Mouse (Mus musculus) forebrain, embryonic 14.5 days (tissue): ENCODE results near the gene Rgl1. TPM values are rescaled to one million over a fixed set of nuclear protein-coding genes. Genes with fewer than 3 reads are reported as not detected.

Source experiments
- ATAC-seq: fragments of 200-750 bp; cut with Nextera tagmentation; 2 replicates; pipeline ENCODE4 v1.8.0; 2017; ENCODE audit warnings: mild to moderate bottlenecking, moderate library complexity
- DNase-seq: peaks from one replicate; pipeline ENCODE4 v3.0.0-alpha.2; 2015; ENCODE audit warnings: low spot score
- H3K27ac ChIP-seq: fragments of 300-500 bp; sonication (generic); 2 replicates; pipeline ENCODE4 v1.5.1; 2014; ENCODE audit warnings: low read depth, mild to moderate bottlenecking, control low read depth, low read length, moderate library complexity
- H3K27me3 ChIP-seq: fragments of 300-500 bp; sonication (generic); replicated peaks from 2 replicates; pipeline ENCODE4 v1.6.1; 2014; ENCODE audit warnings: low read length, control low read depth, mixed read lengths; ENCODE audit not compliant: control insufficient read depth, insufficient read depth
- H3K36me3 ChIP-seq: fragments of 300-500 bp; sonication (generic); 2 replicates; pipeline ENCODE4 v1.6.1; 2014; ENCODE audit warnings: low read length, control low read depth; ENCODE audit not compliant: control insufficient read depth, insufficient read depth
- H3K4me1 ChIP-seq: fragments of 300-500 bp; sonication (generic); 2 replicates; pipeline ENCODE4 v1.6.1; 2014; ENCODE audit warnings: antibody characterized with exemption, low read length, control low read depth; ENCODE audit not compliant: control insufficient read depth, insufficient read depth
- H3K4me2 ChIP-seq: fragments of 300-500 bp; sonication (generic); 2 replicates; pipeline ENCODE4 v1.6.1; 2014; ENCODE audit warnings: mild to moderate bottlenecking, control low read depth, low read length
- H3K4me3 ChIP-seq: fragments of 300-500 bp; sonication (generic); 2 replicates; pipeline ENCODE4 v1.5.1; 2014; ENCODE audit warnings: low read depth, low read length, control low read depth
- H3K9ac ChIP-seq: fragments of 300-500 bp; sonication (generic); 2 replicates; pipeline ENCODE4 v1.6.1; 2014; ENCODE audit warnings: mild to moderate bottlenecking, low read length, control low read depth, moderate library complexity
- H3K9me3 ChIP-seq: fragments of 300-500 bp; sonication (generic); replicated peaks from 2 replicates; pipeline ENCODE4 v1.6.1; 2016; ENCODE audit warnings: low read length, control low read depth, mixed read lengths; ENCODE audit not compliant: control insufficient read depth
- WGBS: fragments of 180-500 bp; shearing (Covaris S2); extraction: QIAGEN DNeasy Blood & Tissue Kit; methylation state at CpG from one replicate; pipeline ENCODE4 v1.1.7; 2014; 5-methylcytosine and 5-hydroxymethylcytosine counted together
- polyA plus RNA-seq: library from polyadenylated mRNA; unstranded; fragments of >200 nt; fragmentation: Nextera tagmentation; extraction: Ambion mirVana; gene quantifications from 2 replicates; pipeline ENCODE4 v1.2.1, GENCODE M21; 2014

Rgl1 gene
- polyA plus RNA-seq, 1 experiment from 2014 or later = 16.4 TPM

- peak overlapping the region; percentile 68 for H3K27ac ChIP-seq
- no peaks in the 10 kb centered on the region for H3K27me3 ChIP-seq
- H3K4me3 ChIP-seq = no peak overlapping the region
- peak; percentile 94 for ATAC-seq
- peaks cover 24% of the 10 kb centered on the region for H3K4me1 ChIP-seq
- no peak overlapping the region for H3K9ac ChIP-seq
- DNase-seq = peak; percentile 92
- no peak overlapping the region for H3K4me2 ChIP-seq
- H3K9me3 ChIP-seq = no peaks in the 10 kb centered on the region
- H3K36me3 ChIP-seq = 0 out of 2 replicates have a peak, but pooled peaks cover 3% of the 10 kb centered on the region
- WGBS = 3% methylated on average over 7 of the region's 7 CpGs
Observed at GRCm38 (mm10) chr1:152555944-152556573, 210.1 kb downstream of the Rgl1 start.

GRCm38 (mm10) chr1:152553912-152554547, 212.1 kb downstream of the Rgl1 start:
- no peak for DNase-seq
- Histone ChIP-seq H3K36me3 (peaks cover 7% of the 10 kb centered on the region; the same call in 1 of the 2 replicates), H3K27me3 (no peaks in the 10 kb centered on the region), H3K4me1 (peaks cover 24% of the 10 kb centered on the region), H3K4me2 (no peak overlapping the region), H3K4me3 (no peak overlapping the region), H3K27ac (no peak overlapping the region), H3K9ac (no peak overlapping the region), H3K9me3 (no peaks in the 10 kb centered on the region)
- 80% methylated on average over 15 of the region's 15 CpGs for WGBS
- no peak for ATAC-seq

- WGBS = 89% methylated on average over 3 of the region's 3 CpGs
- ATAC-seq (no peak), DNase-seq (no peak)
Observed at GRCm38 (mm10) chr1:152550973-152551372, 215.2 kb downstream of the Rgl1 start.

GRCm38 (mm10) chr1:152550544-152550943, 215.6 kb downstream of the Rgl1 start:
- peaks cover 14% of the 10 kb centered on the region for H3K36me3 ChIP-seq
- H3K4me1 ChIP-seq = peaks cover 4% of the 10 kb centered on the region
- H3K27me3 ChIP-seq = no peaks in the 10 kb centered on the region
- DNase-seq (no peak), ATAC-seq (no peak)
- H3K9me3 ChIP-seq = no peaks in the 10 kb centered on the region
- H3K27ac ChIP-seq = no peak overlapping the region
- 94% methylated on average over 2 of the region's 2 CpGs for WGBS
- no peak overlapping the region for H3K4me3 ChIP-seq
- H3K9ac ChIP-seq = no peak overlapping the region
- H3K4me2 ChIP-seq = no peak overlapping the region

More at GRCm38 (mm10) chr1:152550973-152551372, 215.2 kb downstream of the Rgl1 start:
- no peaks in the 10 kb centered on the region for H3K27me3 ChIP-seq
- no peak overlapping the region for H3K27ac ChIP-seq
- no peak overlapping the region for H3K4me3 ChIP-seq
- H3K4me2 ChIP-seq = no peak overlapping the region
- H3K9me3 ChIP-seq = no peaks in the 10 kb centered on the region
- peaks cover 13% of the 10 kb centered on the region for H3K36me3 ChIP-seq
- no peak overlapping the region for H3K9ac ChIP-seq
- H3K4me1 ChIP-seq = peaks cover 8% of the 10 kb centered on the region

GRCm38 (mm10) chr1:152549061-152549738, 217.0 kb downstream of the Rgl1 start:
- H3K4me1 ChIP-seq = no peaks in the 10 kb centered on the region
- H3K4me3 ChIP-seq = no peak overlapping the region
- no peaks in the 10 kb centered on the region for H3K9me3 ChIP-seq
- no peak overlapping the region for H3K9ac ChIP-seq
- H3K27ac ChIP-seq = no peak overlapping the region
- H3K4me2 ChIP-seq = no peak overlapping the region
- ATAC-seq (no peak), DNase-seq (no peak)
- H3K36me3 ChIP-seq = peaks cover 14% of the 10 kb centered on the region
- H3K27me3 ChIP-seq = no peaks in the 10 kb centered on the region
- 91% methylated on average over 13 of the region's 13 CpGs for WGBS

- Histone ChIP-seq H3K36me3 (peaks cover 20% of the 10 kb centered on the region), H3K9me3 (no peaks in the 10 kb centered on the region), H3K27me3 (no peaks in the 10 kb centered on the region), H3K4me1 (no peaks in the 10 kb centered on the region), H3K27ac (no peak overlapping the region), H3K9ac (no peak overlapping the region), H3K4me3 (no peak overlapping the region), H3K4me2 (no peak overlapping the region)
- DNase-seq (no peak), ATAC-seq (no peak)
- WGBS = 87% methylated on average over 2 of the region's 2 CpGs
Observed at GRCm38 (mm10) chr1:152543449-152544159, 222.5 kb downstream of the Rgl1 start.

GRCm38 (mm10) chr1:152542747-152543378, 223.3 kb downstream of the Rgl1 start:
- H3K4me2 ChIP-seq = no peak overlapping the region
- WGBS = 91% methylated on average over 6 of the region's 6 CpGs
- no peaks in the 10 kb centered on the region for H3K4me1 ChIP-seq
- H3K9me3 ChIP-seq = no peaks in the 10 kb centered on the region
- no peak overlapping the region for H3K27ac ChIP-seq
- DNase-seq (no peak), ATAC-seq (no peak)
- H3K9ac ChIP-seq = no peak overlapping the region
- peaks cover 21% of the 10 kb centered on the region for H3K36me3 ChIP-seq
- no peaks in the 10 kb centered on the region for H3K27me3 ChIP-seq
- H3K4me3 ChIP-seq = no peak overlapping the region

- Histone ChIP-seq H3K27me3 (no peaks in the 10 kb centered on the region), H3K9ac (no peak overlapping the region), H3K27ac (no peak overlapping the region), H3K4me2 (no peak overlapping the region), H3K36me3 (peaks cover 30% of the 10 kb centered on the region), H3K4me1 (no peaks in the 10 kb centered on the region), H3K4me3 (no peak overlapping the region), H3K9me3 (no peaks in the 10 kb centered on the region)
- DNase-seq (no peak), ATAC-seq (no peak)
- WGBS = 96% methylated on average over 3 of the region's 3 CpGs
Observed at GRCm38 (mm10) chr1:152540304-152540887, 225.8 kb downstream of the Rgl1 start.
